Mouse (Mus musculus) adipocyte (in vitro differentiated cells): ENCODE data around the gene Camk2d.

Source experiments
- DNase-seq: peaks from one replicate; pipeline ENCODE4 v3.0.0-alpha.2; 2016; ENCODE audit warnings: low spot score

The Camk2d gene

GRCm38 (mm10) chr3:126596086-126596485, at the start of gene Camk2d:
Gene Camk2d, plus strand, starts transcription at chr3:126596302.
- peak; percentile 99 for DNase-seq

- no peak for DNase-seq
Measured at GRCm38 (mm10) chr3:126547941-126548340, 48.2 kb upstream of the Camk2d start.

- no peak for DNase-seq
Measured at GRCm38 (mm10) chr3:126563646-126564045, 32.5 kb upstream of the Camk2d start.

GRCm38 (mm10) chr3:126570628-126571027, 25.5 kb upstream of the Camk2d start:
- DNase-seq = no peak

- DNase-seq = no peak
Measured at GRCm38 (mm10) chr3:126572915-126573314, 23.2 kb upstream of the Camk2d start.

- no peak for DNase-seq
Measured at GRCm38 (mm10) chr3:126575927-126576326, 20.2 kb upstream of the Camk2d start.

GRCm38 (mm10) chr3:126586134-126586533, 10.0 kb upstream of the Camk2d start:
- DNase-seq = no peak

- DNase-seq = no peak
Measured at GRCm38 (mm10) chr3:126587477-126587876, 8.6 kb upstream of the Camk2d start.

GRCm38 (mm10) chr3:126589556-126589955, 6.5 kb upstream of the Camk2d start:
- DNase-seq = no peak

GRCm38 (mm10) chr3:126595456-126595855, 646 bp upstream of the Camk2d start:
- DNase-seq = no peak

- DNase-seq = peak; percentile 89
Measured at GRCm38 (mm10) chr3:126596491-126597160, 524 bp downstream of the Camk2d start.

GRCm38 (mm10) chr3:126597161-126597595, 1.1 kb downstream of the Camk2d start:
- DNase-seq = peak; percentile 79

- DNase-seq = peak; percentile 72
Measured at GRCm38 (mm10) chr3:126597596-126598328, 1.7 kb downstream of the Camk2d start.

GRCm38 (mm10) chr3:126598329-126598676, 2.2 kb downstream of the Camk2d start:
- peak; percentile 63 for DNase-seq

- no peak for DNase-seq
Measured at GRCm38 (mm10) chr3:126598881-126599280, 2.8 kb downstream of the Camk2d start.

GRCm38 (mm10) chr3:126599335-126599734, 3.2 kb downstream of the Camk2d start:
- DNase-seq = no peak

- no peak for DNase-seq
Measured at GRCm38 (mm10) chr3:126599936-126600335, 3.8 kb downstream of the Camk2d start.

GRCm38 (mm10) chr3:126602772-126603171, 6.7 kb downstream of the Camk2d start:
- no peak for DNase-seq

- DNase-seq = no peak
Measured at GRCm38 (mm10) chr3:126604656-126605434, 8.7 kb downstream of the Camk2d start.

- no peak for DNase-seq
Measured at GRCm38 (mm10) chr3:126609310-126609709, 13.2 kb downstream of the Camk2d start.

- no peak for DNase-seq
Measured at GRCm38 (mm10) chr3:126609795-126610451, 13.8 kb downstream of the Camk2d start.

GRCm38 (mm10) chr3:126611624-126612023, 15.5 kb downstream of the Camk2d start:
- peak; percentile 44 for DNase-seq
